Mouse (Mus musculus): ENCODE results near the gene Gtse1. TPM values are rescaled to one million over a fixed set of nuclear protein-coding genes. Genes with fewer than 3 reads are reported as not detected.

The Gtse1 gene
- 1 to 10 TPM in 1 of 2 experiments, under 1 TPM in 1; 0.84 to 1.1 TPM for total RNA-seq (2023)

DNA sequence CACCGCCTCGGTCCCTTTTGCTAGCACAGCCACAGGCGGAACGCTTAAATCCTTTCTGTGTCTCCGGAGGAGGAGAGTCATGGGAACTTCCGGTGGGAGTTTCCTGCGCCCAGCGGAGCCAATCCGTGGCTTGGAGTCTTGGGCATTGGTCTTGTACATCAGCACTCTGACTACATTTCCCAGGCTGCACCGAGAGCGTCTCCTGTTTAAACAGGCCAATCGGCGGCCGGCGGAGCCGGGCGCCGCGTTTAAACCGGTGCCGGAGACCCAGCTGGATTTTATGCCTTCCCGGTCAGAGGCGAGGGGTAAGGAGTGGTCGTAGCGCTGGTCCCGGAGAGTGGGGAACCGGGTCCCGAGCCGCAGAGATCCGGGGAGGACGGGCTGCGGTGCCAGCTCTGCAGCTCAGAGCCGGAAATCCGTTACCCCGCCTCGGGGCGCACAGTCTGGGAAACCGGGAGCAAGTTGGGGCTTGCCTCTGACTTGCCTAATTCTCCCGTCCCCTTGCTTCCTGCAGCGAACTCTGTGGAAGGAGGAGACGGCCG lies at the start of gene Gtse1:
Gtse1 (plus strand) TSS at position 256 of the 542 bp plus-strand sequence.

DNA sequence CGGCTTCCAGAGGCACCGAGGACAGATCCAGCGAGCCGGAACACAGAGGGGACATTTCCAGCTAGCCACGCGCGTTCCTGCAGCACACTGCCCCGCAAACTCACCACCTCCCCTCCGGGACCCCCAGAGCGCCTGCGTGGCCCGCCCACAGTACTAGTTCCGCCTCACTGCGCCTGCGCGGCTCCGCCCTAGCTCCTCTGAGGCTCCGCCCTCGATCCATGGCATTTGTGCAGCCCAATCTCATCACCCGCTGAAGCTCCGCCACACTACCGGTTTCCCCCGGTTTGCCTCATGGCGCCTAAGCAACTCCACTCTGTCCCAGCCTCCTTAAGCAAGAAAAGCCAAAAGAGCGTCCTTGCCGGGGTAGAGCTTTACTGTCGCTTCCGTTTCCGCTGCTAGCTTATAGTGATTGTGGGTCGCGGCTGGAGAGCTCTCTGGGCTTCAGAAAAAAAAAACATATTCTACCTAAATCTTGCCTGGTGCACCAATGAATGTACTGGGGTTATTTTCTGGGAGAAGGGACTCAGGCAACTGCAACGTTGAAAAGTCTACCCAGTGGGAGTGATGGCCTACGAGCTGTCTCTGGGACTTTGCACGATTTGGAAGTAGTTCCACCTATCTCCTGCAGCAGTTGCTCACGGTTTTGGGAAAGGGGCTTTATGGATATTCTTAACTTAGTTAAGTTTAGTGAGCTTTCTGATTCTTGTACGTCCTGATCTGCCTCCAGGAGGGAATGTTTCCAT lies 47.8 kb upstream of the Gtse1 start, which contains the start of gene Cdpf1:
Cdpf1 (minus strand) TSS at position 163 of the 743 bp plus-strand sequence.

DNA sequence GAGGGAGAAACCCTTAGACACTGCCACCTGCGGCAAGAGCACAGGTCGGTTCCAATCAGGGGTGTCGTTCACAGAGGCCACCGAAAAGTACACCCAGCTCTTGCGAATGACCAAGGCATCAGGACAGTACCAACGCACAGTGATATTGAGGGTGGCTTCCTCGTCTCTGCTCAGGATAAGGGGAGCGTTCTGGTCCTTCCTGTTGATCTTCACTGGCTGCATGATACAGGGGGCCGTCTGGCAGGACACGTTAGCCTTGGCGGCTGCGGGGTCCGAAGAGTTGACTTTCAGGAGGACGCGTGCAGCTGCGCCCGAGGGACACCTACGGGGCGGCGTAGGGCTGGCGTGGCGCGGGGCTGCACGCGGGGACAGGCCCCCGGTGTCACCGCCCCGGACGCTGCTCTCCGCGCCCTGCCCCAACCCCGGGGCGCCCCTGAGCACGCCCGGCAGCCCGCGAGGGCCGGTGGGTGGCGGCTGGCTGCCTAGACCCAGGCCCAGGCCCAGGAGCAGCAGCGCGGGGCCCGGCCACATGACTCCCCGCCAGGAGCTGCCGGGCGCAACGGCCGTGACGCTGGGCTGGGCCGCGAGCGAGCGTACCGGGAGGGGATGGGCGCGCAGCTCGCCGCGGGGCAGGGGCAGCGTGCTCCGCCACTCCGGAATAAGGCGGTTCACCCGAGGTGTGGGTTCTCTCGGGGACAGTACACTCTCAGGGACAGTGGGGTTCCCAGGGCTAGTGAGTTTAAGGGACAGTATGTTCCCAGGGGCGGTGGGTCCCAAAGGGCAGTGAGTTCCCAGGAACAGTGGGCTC lies 38.1 kb upstream of the Gtse1 start, which contains the start of gene Pkdrej:
Pkdrej (minus strand) TSS at position 532 of the 808 bp plus-strand sequence.

DNA sequence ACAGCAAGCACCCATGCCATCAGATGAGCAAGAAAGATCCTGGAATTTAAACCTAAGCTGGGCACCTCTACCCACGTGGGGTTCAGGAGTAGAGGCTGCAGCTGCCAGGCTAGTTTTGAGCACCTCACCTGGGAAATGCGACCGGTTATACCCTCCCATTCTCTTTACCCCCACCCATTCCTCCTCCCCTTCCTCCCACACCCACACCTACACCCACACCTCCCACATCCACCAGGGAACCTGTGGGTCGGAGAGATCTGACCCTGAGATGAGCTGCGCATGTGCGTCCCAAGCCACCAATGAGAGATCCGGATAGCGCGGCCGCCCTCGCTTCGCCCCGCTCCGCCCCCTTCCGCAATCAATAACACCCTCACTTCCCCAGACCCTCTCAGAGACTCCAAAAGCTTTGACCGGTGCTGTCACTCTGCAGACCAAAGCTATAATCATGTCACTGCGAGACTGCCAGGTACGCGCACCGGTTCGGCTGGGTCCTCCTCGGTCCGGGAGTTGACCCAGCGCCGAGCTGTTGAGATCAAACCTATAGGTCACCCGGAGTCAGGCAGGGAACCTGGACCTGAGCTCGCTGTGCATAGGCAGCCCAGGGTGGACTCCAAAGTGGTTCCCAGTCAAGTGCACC lies 27.5 kb upstream of the Gtse1 start, which contains the start of gene Ttc38:
Ttc38 (plus strand) TSS at position 353 of the 637 bp plus-strand sequence.

DNA sequence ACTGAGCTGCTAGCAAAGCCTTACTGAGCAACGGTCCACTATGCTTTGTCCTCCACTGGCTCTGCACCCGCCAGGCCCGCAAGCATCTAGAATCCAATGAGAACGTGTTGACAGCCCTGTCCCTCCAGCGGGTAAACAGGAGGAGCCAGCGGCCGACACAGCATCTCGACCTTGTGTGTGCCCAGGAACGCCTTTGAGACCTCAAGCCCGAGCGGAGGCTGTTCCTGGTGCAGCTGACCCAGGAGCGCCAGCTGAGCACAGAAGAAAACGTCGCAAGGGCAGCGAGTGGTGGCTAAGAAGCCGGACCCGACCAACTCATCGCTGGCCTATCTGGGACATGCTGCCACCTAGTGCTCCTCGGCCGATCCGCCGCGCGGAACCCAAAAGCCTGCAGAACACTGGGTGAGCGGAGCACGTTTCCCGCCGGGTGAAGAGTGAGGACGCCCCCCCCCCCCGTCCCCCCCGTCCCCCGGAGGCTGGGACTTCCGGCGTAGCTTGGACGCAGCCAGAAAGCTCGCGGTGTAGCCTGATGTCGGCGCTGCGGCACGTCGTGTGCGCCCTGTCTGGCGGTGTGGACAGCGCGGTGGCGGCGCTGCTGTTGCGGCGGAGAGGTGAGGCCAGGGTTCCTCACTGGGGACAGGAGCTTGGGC lies 19.4 kb downstream of the Gtse1 start, which contains the start of gene Trmu:
Trmu (plus strand) TSS at position 465 of the 650 bp plus-strand sequence.

Other genes with a start within 250 kb of the Gtse1 start
- gene Ppara, start 124.8 kb upstream of the Gtse1 start, total RNA-seq (2023), result not detected
- 10 to 100 TPM; 10.0 to 12.4 TPM for gene Cdpf1, start 48.0 kb upstream of the Gtse1 start, total RNA-seq (2023)
- gene Pkdrej, start 38.0 kb upstream of the Gtse1 start, total RNA-seq (2023), result not detected
- 10 to 100 TPM; 13.7 to 13.9 TPM for gene Ttc38, start 27.4 kb upstream of the Gtse1 start, total RNA-seq (2023)
- 10 to 100 TPM; 15.2 to 16.0 TPM for gene Trmu, start 19.6 kb downstream of the Gtse1 start, total RNA-seq (2023)
- gene Celsr1, start 174.0 kb downstream of the Gtse1 start, total RNA-seq (2023), result under 1 TPM; 0.60 to 0.76 TPM
- gene Gramd4, start 197.9 kb downstream of the Gtse1 start, total RNA-seq (2023), result 10 to 100 TPM; 77.5 to 84.6 TPM